Mouse (Mus musculus) WW6 (cell line): ENCODE results near the gene Lactb.

Source experiments
- DNase-seq: peaks from one replicate; pipeline ENCODE4 v3.0.0-alpha.2; 2013; ENCODE audit warnings: low read depth, low spot score

The Lactb gene

DNA sequence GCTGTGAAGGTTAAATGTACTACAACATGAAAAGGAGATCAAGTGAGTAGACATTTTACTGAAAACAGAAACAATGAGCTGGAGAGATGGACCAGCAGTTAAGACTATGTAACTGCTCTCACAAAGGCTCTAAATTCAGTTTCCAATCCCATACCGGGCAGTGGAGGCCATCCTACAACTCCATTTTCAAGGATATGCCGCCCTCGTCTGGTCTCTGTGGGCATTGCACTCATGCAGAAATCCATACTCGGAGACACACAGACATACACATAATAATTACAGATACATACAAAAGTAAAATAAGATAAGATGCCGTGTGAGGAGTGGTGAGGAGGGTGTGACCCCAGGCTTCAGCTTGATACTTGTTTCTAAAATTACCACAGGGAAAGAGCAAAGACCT, 5.2 kb upstream of the Lactb start:
- DNase-seq = no peak

DNA sequence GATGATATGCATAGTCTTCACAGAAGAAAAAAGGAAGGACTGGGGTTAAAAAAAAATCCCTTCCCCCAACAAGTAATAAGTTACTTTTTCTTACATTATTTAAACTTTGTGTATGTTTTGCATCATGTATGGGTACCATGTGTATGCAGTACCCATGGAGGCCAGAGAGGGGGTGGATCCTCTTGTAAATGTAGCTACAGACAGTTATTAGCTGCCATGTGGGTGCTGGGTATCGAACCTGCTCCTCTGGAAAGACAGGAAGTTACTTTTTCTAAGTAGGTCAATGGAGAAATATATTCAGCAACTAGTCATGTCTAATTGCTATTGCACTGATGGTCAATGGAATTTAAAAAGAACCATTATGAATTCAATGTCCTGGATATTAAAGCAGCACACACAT, 3.2 kb upstream of the Lactb start:
- no peak for DNase-seq

DNA sequence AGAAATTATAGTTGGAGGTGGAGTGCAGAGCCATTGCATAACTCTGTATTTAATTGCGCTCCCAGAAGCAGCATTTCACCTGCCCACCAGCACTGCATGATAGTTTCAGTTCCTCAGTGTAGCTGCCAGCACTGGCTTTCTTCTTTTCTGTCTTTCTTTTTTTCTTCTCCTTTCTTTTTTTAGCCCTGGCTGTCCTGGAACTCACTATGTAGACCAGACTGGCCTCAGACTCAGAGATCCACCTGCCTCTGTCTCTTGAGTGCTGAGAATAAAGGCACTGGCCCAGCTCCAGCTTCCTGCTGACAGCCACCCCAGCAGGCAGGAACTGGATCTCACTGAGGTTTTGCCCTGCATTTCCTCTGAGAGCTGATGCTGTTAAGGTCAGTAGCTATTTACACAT, 2.7 kb upstream of the Lactb start:
- DNase-seq = no peak

DNA sequence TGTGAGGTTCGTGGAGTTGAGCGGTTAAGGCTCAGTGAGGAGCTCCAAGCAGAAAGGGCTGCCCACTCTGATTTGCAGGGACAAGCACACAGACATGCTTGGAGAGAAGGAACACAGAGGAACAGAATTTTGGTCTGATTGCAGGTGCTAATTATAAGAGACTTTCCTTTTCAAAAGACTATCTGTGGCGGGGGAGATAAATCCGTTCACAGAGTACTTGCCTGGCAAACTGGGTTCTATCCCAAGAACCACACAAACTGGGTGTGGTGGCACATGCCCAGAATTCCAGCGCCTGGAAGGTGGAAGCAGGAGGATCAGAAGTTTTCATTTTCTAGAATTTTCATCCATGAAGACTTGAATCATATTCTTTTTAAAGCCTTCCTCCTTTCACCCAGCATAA, 1.8 kb upstream of the Lactb start:
- no peak for DNase-seq

DNA sequence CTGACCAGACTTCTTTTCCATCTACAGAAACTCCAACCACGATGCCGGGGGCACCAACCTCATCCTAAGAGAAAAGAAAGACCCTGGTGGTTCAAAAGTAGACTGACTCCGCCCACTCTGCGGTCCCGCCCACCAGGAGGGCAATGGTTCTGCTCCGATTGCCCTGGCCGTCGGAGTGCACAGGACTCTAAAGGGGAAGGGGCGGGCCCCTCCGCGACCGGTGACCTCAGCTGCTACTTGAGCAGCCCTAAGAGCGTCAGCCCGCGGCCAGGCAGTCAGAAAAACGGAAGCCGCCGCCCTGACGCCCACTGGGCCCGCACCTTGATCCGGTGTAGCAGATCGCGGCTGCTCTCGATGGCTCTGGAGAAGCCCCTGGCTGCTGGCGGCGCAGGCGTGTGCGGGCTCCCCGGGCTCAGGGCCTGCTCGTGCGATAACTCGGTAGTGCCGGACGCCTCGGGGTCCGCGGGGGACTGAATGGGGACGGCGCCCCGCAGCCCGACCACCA, 511 bp downstream of the Lactb start:
- DNase-seq = peak; percentile 70

DNA sequence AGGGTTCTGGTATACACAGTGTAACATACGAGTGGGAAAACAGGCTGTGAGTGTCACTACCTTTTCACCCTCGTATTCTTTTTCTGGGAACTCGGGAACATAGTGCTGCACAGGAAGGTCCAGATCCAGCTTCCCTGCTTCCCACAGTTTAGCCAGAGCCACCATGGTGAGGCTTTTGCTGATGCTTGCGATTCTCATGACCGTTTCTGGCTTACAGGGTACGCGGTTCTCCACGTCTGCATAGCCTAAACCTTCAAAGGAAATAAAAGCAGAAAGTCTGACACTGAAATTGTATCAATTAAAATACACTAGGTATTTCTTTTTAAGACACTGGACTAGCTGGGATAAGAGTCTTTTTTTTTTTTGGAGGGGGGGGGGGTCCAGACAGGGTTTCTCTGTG, 4.2 kb downstream of the Lactb start:
- no peak for DNase-seq

DNA sequence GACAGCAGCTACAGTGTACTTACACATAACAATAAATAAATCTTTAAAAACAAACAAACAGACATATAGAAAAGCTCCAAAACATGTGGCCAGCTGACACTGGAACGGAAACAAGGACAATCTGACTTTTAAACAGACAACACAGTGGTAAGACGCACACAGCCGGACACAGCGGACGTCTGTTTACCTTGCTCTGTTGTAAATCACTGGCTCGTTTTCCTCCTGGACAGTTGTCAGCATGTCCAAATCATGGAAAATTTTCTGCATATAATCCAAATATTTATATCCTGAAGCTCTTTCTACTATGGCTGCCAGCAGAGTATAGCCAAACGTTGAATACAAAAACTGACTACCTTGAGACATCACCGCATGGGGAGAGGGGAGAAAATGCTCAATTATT, 7.8 kb downstream of the Lactb start:
- no peak for DNase-seq

DNA sequence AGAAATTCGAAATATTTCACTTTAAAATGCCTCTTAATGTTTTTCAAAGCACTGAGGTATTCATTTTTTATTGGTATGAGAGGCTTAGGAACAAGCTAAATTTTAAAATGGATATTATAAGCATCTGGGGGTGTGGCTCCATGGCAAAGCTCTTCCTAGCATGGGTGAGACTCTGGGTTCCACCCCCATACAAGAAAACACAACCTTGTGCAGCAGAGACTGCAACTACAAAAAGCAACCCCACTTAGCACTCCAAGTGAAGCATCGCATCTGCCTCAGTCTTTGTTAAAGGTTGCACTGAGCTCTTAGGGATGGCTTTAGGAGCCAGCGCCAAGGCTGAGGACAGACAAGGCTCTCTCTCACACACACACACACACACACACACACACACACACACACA, 13.8 kb downstream of the Lactb start:
- DNase-seq = no peak

DNA sequence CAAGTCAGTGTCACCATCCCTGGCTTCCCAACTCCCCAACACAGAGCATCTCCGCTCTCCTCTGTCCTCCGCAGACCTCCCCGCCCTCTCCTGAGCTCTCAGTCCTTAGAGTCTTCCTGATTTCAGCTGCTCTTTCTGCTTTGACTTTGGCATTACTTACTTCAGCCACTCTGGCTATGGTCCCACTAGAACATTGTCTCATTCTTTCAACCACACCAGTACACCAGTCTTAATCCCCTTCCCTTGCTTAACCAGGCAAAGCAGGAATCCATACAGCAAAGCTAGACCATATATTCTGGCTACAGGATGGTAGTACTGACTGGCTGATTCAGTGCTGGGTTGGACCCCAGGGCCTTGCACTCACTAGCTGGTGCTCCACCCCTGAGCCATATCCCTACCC, 17.8 kb downstream of the Lactb start:
- DNase-seq = no peak

DNA sequence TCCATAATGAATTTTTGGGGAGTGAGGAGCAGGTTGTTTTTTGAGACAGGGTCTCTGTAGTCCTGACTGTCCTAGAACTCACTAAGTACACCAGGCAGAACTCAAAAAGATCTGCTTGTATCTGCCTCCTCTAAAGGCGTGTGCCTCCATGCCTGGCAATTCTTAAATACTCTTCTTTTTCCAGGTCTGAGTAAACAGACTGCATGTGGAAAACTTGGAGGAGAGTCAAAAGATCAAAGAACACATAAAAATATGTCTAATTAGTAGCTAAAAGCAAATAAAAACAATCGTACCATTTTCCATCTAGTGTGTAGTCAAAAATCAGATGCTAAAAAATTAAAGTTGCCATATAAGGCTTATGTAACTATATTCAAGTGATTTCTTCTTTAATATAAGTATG, 22.4 kb downstream of the Lactb start:
- DNase-seq = no peak

DNA sequence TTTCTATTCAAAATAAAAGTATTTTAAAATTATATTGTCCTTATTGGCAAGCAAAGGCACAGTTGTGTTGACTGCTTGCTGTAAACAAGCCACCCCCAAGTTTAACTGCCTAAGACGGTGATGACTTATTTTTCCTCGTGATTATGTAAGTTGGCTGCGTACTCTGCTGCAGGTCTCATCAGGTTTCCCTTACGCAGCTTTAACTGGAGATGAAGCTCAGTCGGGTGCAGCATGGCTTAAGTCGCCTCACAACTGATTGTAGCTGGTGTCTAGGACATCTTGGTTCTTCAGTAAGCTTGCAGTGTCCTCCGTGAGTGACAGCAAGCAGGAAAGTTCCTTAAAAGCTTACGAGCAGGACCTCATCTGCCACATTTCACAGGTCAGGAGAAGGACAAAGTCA, 23.0 kb downstream of the Lactb start:
- DNase-seq = no peak

DNA sequence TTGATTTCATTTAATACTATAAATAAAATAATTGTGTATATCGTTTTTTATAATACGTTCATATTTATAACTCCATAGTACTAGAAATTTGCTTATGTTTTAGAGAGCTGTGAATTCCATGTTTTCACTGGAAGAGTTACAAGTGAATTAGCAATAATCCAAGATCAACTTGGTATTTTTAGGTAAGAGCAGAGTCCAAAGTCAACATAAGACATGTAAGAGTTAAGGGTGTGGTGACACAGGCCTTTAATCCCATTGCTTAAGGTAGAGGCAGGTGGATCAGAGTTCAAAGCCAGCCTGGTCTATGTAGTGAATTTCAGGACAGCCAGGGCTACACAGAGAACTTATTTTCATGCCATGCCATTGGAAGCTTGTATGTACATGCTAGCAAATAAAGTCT, 26.7 kb downstream of the Lactb start:
- no peak for DNase-seq

DNA sequence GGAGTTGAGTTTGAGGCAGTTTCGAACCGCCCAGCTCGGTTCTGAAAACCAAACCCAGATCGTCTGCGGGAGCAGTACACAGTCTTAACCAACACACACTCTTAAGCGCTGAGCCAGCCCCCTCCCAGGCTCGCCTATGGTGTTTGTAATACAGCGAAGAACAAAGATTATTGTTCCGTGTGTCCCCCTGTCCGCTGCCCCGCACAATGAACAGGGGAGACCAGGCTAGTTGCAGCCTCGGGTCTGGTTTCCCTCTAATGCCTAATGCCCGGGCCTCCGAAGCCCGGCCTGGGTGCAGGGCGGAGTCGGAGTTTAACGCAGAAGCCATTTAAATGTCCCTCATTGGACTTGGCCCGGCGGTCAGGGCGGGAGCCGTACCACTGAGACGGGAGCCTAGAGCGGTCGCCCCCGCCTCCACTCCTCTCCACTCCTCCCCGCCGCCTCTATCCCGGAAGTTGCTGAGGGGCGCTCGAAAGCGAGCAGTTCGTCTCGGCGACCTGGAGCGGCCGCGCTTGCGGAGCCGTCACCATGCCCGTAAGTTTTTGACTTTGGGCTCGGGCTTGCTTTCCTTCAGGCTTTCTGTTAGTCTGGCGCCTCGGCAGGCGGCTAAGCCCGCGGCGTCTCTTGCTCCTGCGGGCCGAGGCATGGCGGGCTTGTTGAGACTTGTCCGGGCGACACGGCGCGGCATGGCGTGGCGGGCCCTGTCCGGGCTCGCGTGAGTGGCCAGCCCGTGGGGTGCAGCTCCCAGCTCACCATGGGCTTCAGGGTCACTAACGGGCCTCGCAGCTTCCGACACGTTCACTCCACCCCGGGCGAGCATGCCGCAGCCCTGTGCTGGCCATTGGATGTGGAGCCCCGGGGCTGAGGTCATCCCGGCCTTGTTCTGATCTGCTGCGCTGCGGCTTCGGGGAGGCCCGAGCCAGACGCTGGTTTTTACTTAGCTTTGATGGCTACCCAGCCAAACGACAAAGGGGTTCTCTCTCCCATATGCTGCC, 29.3 kb downstream of the Lactb start, which contains the start of gene Rps27l:
Gene Rps27l (plus strand): TSS at position 440 of the 995 bp plus-strand sequence.
- peak; percentile 78 for DNase-seq

DNA sequence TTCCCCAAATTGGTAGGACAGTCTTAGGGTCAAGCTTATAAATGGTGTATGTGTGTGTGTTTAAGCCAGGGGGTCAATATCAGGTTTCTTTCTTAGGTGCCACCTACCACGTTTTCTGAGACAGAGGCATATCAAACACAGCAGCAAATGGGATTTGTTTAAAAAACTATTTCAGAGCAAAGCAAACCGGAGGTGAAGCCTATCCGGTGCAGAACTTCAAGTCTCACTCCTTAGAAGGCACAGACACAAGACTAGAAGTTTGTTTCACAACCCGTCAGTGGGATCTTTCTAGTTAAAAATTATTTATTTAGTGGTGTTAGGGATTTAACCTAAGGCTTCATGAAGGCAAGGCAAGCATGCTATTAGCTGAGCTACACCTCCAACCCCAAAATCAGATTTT, 30.1 kb downstream of the Lactb start:
- DNase-seq = no peak

DNA sequence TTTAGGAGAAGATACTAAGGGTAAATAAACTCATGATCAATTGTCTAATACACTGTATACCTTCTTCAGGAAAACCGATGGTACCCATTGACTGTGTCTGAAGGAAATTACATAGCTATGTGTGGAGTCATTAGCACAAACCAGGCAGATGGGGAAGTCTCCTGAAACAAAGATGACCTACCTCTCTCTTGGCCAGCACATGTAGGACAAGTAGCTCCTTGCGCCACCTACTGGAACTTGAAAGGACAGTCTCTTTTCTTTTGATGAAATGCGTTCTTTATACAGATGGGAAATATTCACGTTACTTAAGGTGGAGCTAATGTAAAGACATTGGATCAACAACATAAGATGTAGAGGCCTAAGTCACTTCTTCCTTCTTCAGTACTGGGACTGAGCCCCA, 36.4 kb downstream of the Lactb start:
- peak; percentile 26 for DNase-seq

DNA sequence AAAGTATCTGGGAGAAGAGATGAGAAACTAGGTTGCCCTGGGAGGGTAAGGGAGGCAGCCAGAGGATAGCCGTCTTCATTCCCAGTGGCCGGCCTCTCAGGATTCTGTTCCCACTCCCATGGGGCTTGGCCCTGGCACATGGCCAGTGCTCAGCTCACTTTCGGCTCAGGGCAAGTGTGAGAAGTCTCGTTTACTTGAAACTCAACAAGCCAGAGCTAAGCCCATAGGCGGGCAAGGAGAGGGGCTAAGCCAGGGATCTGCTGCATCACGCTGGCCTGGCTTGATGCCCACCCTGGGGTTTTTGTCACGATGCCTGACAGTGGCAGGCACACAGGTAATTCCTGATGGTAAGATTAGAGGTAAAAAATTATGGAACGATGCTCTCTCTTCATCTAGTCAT, 37.8 kb downstream of the Lactb start:
- no peak for DNase-seq

DNA sequence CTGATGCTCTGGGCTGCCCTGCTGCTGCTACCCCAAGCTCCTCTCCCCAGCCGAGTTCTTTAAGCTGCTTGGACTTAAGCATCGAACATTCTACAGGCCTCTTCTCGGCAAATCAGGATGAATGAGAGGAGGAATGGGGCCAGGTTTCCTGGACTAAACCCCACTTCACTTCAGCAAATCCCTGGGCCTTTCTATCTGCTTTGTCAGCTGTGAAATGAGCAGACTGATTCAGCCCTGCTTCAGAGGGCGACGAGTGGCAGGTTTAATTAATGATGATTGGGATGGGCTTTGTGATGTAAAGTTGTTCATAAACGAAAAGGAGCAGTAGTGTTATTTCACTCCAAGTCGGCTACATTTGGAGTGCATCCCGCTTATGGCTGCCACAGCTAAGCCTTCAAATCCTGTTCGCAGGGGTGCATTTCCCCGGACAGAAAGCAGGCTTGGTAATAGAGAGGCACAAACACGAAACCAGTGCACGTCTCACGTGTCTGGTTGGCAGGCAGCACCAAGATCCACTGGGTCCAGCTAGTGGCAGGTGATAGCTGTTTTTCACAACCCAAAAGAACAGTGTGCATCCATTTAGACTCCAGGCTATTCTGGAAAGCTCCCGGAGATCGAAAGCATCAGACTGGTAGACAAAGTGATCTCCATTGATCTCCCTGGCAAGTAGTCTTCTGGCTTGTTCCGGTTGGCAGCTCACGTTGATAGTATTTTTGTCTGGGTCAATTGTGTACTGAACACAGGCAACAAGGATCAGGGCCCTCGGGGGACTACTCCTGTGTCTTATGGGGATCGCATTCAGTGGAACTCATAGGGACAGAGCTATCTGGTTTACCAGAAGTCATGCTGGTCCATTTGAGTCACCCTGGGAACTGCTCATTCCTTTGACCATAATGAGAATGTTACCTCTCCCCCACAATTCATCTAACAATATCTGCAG, 41.1 kb downstream of the Lactb start:
- DNase-seq = no peak

DNA sequence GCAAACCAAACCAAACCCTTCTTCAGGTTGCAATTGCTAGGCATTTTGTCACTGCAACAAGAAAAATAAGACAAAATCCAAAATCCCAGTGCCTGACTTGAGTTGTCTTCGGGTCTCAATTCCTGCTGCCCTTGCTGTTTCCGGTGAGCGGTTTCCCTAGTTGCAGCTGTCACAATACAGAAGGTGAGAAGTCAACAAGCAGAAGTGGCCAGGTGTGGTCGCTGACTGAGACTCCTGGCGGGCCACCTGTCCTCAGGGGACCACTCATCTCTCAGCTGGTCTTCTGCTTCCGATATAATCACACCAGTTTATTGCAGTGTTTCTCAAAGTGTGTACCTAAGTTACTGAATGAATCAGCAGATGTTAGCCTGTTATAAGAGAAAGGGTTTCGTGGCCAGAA, 44.9 kb downstream of the Lactb start:
- DNase-seq = no peak

DNA sequence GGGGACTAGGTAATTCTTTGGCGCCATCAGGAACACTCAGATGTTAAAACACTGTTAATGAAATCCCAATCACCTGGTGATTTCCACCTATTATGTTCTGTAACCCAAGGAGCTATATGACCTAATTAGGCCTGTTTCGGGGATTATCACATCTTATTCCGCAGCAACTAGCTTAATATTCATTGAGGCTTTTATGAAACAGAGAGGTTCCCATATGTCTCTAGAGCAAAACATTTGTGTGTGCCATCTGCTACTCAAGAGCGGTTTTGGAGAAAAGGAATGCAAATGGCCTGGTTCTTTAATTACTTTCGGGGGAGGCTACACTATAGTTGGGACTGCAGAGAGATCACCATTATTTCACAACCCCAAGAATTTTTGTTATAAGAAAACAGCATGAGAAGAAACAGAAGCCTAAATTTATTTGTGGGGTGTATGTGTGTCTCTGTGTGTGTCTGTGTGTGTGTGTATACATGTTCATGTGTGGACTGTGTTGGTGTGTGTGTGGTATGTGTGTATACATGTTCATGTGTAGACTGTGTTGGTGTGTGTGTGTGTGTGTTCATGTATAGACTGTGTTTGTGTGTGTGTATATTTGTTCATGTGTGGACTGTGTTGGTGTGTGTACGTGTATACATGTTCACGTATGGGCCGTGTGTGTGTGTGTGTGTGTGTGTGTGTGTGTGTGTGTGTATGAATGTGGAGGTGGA, 47.4 kb downstream of the Lactb start:
- DNase-seq = no peak

DNA sequence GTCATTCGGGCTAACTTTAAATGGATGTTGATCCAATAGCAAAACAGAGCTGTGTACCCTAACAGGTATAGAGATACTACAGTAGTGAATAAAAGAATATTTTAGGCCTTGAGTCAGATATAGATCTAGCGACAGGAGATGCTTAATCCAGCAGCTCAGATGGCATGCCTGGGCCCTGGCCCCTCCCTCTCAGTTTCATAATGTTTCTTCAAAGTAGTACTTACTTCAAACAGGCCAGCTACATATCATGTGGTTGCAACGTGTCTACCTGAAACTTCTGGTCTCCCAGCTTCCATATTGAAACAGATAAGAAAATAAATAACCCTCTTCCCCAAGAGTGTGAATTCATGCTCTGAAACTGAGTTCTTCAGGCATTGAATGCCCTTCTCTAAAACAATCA, 49.4 kb downstream of the Lactb start:
- no peak for DNase-seq

DNA sequence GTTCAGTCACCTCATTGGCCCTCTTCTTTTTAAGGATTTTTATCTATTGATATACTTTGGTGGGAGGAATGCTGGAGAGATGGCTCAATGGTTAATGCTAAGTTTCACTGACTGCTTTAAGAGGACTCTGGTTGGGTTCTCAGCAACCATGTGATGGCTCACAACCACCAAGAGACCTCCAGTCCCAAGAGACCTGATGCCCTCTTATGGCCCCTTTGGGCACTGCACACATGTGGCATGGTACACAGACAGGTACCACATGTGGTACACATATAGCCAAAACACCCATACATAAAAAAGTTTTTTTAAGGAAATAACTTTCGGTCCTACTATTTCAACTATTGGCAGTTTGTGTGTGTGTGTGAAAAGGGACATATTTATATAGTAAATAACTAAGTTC, 53.2 kb downstream of the Lactb start:
- no peak for DNase-seq
